Mouse (Mus musculus) kidney, embryonic 15.5 days (tissue): ENCODE measurements around the gene Mnt. TPM values are rescaled to one million over a fixed set of nuclear protein-coding genes. Genes with fewer than 3 reads are reported as not detected.

Experiments used
- ATAC-seq: fragments of 200-750 bp; cut with Nextera tagmentation; replicated peaks from 2 replicates; pipeline ENCODE4 v1.8.0; 2017; ENCODE audit warnings: moderate TSS enrichment; ENCODE audit not compliant: low FRiP score
- H3K27ac ChIP-seq: fragments of 300-500 bp; sonication (generic); 2 replicates; pipeline ENCODE4 v1.5.1; 2015; ENCODE audit warnings: mild to moderate bottlenecking, inconsistent platforms
- H3K27me3 ChIP-seq: fragments of 300-500 bp; sonication (generic); 2 replicates; pipeline ENCODE4 v1.6.1; 2015; ENCODE audit warnings: inconsistent platforms
- H3K36me3 ChIP-seq: fragments of 300-500 bp; sonication (generic); 2 replicates; pipeline ENCODE4 v1.6.1; 2015; ENCODE audit warnings: inconsistent platforms
- H3K4me1 ChIP-seq: fragments of 300-500 bp; sonication (generic); 2 replicates; pipeline ENCODE4 v1.6.1; 2015; ENCODE audit warnings: inconsistent platforms
- H3K4me2 ChIP-seq: fragments of 300-500 bp; sonication (generic); 2 replicates; pipeline ENCODE4 v1.6.1; 2015; ENCODE audit warnings: moderate library complexity, mild to moderate bottlenecking, inconsistent platforms
- H3K4me3 ChIP-seq: fragments of 300-500 bp; sonication (generic); replicated peaks from 2 replicates; pipeline ENCODE4 v1.5.1; 2015; ENCODE audit warnings: mild to moderate bottlenecking, inconsistent platforms
- H3K9ac ChIP-seq: fragments of 300-500 bp; sonication (generic); 2 replicates; pipeline ENCODE4 v1.6.1; 2015; ENCODE audit warnings: mild to moderate bottlenecking, inconsistent platforms
- H3K9me3 ChIP-seq: fragments of 300-500 bp; sonication (generic); replicated peaks from 2 replicates; pipeline ENCODE4 v1.6.1; 2016; ENCODE audit warnings: inconsistent platforms
- whole genome bisulfite sequencing: fragments of 180-500 bp; shearing (Covaris S2); methylation state at CpG from one replicate; pipeline ENCODE4 v1.1.7; 2015; ENCODE audit warnings: mixed read lengths; 5-methylcytosine and 5-hydroxymethylcytosine counted together
- polyA plus RNA-seq: library from polyadenylated mRNA; unstranded; fragments of >200 nt; fragmentation: Nextera tagmentation; extraction: Ambion mirVana; gene quantifications from 2 replicates; pipeline ENCODE4 v1.2.1, GENCODE M21; 2015

Mnt gene
- polyA plus RNA-seq, 1 experiment from 2014 or later, result 5.7 TPM

DNA sequence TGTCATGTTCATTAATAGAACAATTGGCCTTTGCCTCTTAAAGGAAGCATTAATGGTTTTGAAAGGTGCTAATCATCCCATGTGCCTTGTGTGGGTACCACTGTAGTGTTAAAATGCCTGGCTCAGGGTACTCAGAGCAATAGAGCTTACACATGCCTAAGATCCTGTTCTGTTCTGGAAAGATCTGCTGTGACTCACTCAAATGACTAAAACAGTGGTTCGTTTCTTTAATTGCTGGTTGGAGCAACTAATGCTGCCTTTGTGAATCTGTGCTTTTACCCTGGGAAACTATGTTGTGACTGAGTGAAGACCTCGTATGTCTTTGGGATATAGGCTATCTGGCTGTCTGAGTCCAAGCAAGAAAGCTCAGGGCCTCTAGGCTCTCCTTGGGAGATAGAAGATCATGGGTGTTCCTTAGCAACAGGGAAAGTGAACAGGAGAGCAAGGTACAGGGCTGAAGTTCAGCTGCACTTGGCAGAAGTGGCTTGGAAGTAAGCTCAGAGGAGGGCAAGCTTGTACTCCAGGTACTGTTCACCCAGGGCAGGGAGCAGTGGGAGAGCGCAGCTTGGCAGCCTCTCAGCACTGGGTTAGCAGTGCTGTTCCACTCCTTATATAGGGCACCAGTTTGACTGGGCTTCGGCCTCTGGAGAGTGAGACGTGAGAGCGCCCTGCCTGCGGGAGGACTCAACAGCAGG is 7.8 kb upstream of the Mnt start:
- H3K27me3 ChIP-seq, result no peaks in the 10 kb centered on the region
- no peak overlapping the region for H3K4me3 ChIP-seq
- 85% methylated on average over 7 of the region's 7 CpGs for WGBS
- peaks cover 37% of the 10 kb centered on the region for H3K36me3 ChIP-seq
- no peak overlapping the region for H3K27ac ChIP-seq
- H3K4me2 ChIP-seq, result no peak overlapping the region
- no peaks in the 10 kb centered on the region for H3K9me3 ChIP-seq
- H3K4me1 ChIP-seq, result peaks cover 16% of the 10 kb centered on the region
- peak; percentile 40; the same call in 1 of the 2 replicates for ATAC-seq
- H3K9ac ChIP-seq, result no peak overlapping the region

DNA sequence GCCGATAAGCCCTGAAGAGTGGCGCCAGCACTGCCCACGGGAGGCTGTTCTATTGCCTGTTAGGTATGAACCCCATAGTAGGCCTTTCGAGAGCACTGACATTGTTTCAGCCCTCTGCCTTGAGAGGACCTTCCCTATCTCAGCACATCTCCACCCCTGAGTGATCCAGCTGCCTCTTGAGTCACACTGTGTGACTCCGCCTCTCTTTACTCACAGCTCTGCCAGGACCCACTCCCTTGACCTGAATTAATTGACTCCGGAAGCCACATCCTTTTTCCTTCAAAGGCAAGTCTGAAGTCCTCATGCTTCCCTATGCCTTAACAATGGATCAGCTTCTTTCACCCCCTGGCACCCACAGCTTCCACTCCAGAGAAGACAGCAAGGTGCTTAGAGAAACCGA is 4.6 kb upstream of the Mnt start:
- peak overlapping the region; percentile 12; the same call in 1 of the 2 replicates for H3K4me2 ChIP-seq
- no peak overlapping the region for H3K4me3 ChIP-seq
- H3K36me3 ChIP-seq, result peaks cover 10% of the 10 kb centered on the region
- peak overlapping the region; percentile 64 for H3K27ac ChIP-seq
- ATAC-seq, result no peak
- peaks cover 37% of the 10 kb centered on the region for H3K4me1 ChIP-seq
- no peak overlapping the region for H3K9ac ChIP-seq
- no peaks in the 10 kb centered on the region for H3K27me3 ChIP-seq
- 60% methylated on average over 7 of the region's 7 CpGs for WGBS
- no peaks in the 10 kb centered on the region for H3K9me3 ChIP-seq

DNA sequence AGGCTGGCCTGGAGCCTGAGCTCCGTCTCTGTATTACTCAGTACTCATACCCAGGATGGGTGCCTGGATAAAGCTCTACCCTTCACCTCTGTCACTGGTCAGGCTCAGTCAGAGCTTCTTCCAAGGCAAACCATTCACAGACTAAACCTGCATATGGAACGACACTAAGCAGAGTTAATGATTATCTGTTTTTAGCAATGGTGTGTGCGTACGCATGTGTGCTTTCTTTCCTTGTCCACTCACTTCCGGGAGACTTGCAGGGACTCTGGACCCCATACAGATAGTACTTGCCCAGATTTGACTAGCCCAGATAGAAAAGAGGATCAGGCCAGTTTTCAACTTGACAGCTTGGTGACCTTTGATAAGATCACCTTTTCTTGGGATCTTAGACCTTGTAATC is 4.0 kb upstream of the Mnt start:
- peak overlapping the region; percentile 12; the same call in 1 of the 2 replicates for H3K4me2 ChIP-seq
- no peak for ATAC-seq
- H3K4me3 ChIP-seq, result no peak overlapping the region
- peaks cover 10% of the 10 kb centered on the region for H3K36me3 ChIP-seq
- no peaks in the 10 kb centered on the region for H3K9me3 ChIP-seq
- H3K4me1 ChIP-seq, result peaks cover 37% of the 10 kb centered on the region
- 67% methylated on average over 5 of the region's 5 CpGs for WGBS
- peak overlapping the region; percentile 64 for H3K27ac ChIP-seq
- no peaks in the 10 kb centered on the region for H3K27me3 ChIP-seq
- H3K9ac ChIP-seq, result no peak overlapping the region

DNA sequence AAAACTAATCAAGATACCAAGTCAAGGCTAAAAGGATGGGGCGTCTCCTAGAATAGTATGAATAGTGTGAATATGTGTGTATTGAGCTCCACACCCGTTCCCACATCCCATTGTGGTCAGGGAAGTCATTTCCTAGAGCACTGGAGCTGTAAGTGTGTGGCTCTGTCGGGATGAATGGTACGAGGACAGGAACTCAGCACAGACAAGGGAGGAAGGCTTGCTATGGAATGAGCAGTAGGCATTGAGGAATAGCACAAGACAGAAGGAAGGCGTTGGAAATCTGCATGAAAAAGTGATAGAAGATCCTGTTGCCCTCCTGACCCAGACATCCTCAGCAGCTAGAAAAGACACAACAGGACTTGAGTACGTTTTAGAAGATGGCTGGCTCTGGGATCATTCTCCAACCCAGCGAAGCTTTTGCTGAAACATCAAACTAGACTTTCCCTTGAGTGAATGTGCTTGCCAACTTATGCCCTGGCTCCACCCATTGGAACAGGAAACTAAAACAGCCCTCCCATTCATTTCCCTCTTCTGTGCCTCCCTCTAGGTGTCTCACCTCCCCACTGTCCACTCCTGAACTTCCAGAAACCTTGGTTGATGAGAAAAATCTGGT is 2.8 kb upstream of the Mnt start:
- no peak overlapping the region for H3K9ac ChIP-seq
- no peak for ATAC-seq
- 77% methylated on average over 7 of the region's 7 CpGs for WGBS
- peaks cover 43% of the 10 kb centered on the region for H3K4me1 ChIP-seq
- H3K9me3 ChIP-seq, result no peaks in the 10 kb centered on the region
- H3K27me3 ChIP-seq, result no peaks in the 10 kb centered on the region
- H3K4me2 ChIP-seq, result no peak overlapping the region
- H3K4me3 ChIP-seq, result no peak overlapping the region
- H3K27ac ChIP-seq, result no peak overlapping the region
- H3K36me3 ChIP-seq, result peaks cover 8% of the 10 kb centered on the region

DNA sequence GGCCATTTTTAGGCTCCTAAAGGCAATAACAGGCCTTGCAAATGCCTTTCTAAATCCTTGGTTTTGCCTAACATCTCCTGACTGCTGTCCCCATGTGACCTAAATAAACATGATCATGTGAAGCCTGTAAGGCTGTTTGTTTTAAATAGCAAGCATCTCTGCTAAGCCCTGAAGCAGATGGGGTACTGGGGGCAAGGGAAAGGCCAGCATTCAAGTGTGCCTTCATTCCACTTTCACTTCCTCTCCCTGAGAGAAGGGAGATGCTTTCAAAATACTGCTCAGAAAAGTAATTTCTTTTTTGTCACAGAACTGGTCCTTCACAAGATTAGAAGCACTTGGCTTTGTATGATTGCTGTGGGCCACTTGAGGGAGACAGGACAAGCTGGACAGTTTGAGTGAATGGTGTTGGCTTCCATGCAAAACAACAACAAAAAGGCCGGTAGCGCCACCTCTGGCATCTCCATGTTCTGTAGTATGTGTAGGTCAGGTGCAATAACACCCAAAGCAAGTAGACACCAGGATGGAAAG is 2.3 kb upstream of the Mnt start:
- no peak overlapping the region for H3K27ac ChIP-seq
- no peak overlapping the region for H3K4me2 ChIP-seq
- WGBS, result 34% methylated on average over 2 of the region's 2 CpGs

DNA sequence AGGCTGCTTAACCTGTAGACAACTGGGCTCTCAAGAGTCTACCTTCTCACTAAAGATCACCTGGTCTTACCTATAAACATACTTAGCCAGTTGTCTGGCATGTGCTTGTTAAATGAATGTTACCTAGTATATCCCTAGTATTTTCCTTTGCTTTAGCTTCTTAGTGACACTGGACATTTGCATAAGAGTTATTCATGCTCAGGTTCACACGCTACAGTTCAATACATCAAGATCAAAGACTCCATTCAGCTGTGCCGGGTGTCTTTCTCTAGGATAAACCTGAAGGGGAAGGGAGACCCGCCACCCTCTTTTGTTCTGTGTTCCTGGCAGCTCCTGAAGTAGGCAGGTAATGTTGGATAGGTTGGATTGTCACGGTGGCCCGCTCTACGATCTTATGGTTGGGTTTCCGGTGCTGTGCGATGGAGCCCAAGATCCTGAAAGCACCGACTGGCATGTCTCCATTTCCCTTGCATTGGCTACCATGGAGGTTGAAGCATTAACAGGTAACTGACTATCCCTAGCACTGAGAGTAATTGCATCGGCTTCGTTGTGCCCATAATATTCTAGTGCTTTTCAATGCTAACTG is 1.7 kb upstream of the Mnt start:
- H3K9ac ChIP-seq, result peak overlapping the region; percentile 43; the same call in 1 of the 2 replicates

More for the DNA sequence above, 2.3 kb upstream of the Mnt start:
- H3K9ac ChIP-seq, result no peak overlapping the region
- H3K9me3 ChIP-seq, result no peaks in the 10 kb centered on the region
- no peaks in the 10 kb centered on the region for H3K27me3 ChIP-seq
- no peak for ATAC-seq
- peaks cover 3% of the 10 kb centered on the region; the same call in 1 of the 2 replicates for H3K36me3 ChIP-seq
- H3K4me3 ChIP-seq, result no peak overlapping the region
- H3K4me1 ChIP-seq, result peaks cover 48% of the 10 kb centered on the region

DNA sequence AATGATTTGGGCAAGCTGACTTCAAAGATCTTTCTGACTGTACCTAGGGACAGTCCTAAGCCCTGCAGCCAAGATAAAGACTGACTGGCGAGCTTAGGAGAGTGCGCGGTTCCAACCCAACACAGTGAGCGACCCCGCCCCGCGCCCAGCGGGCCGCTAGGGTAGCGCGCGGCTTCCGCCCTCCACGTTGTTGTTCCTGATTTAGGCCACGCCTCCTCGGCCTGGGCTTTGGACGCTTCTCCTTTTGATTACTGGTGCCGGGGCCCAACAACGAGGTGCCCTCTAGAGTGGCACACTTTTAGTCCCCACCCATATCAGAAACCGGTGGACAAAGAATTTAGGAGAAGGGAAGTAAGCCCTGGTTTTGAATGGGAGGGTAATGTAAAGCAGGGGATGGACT is 908 bp upstream of the Mnt start:
- H3K4me2 ChIP-seq, result peak overlapping the region; percentile 92
- H3K4me3 ChIP-seq, result peak overlapping the region; percentile 90
- under 1% methylated on average over 20 of the region's 20 CpGs for WGBS
- H3K27me3 ChIP-seq, result no peaks in the 10 kb centered on the region
- peak; percentile 20 for ATAC-seq
- peaks cover 62% of the 10 kb centered on the region for H3K4me1 ChIP-seq
- H3K27ac ChIP-seq, result peak overlapping the region; percentile 97
- H3K9ac ChIP-seq, result peak overlapping the region; percentile 43
- H3K9me3 ChIP-seq, result no peaks in the 10 kb centered on the region
- no peaks in the 10 kb centered on the region; the same call in 1 of the 2 replicates for H3K36me3 ChIP-seq

More for the DNA sequence above, 1.7 kb upstream of the Mnt start:
- no peaks in the 10 kb centered on the region for H3K9me3 ChIP-seq
- 11% methylated on average over 11 of the region's 11 CpGs for WGBS
- H3K4me2 ChIP-seq, result peak overlapping the region; percentile 92
- no peak for ATAC-seq
- peak overlapping the region; percentile 97 for H3K27ac ChIP-seq
- peaks cover 54% of the 10 kb centered on the region for H3K4me1 ChIP-seq
- H3K36me3 ChIP-seq, result no peaks in the 10 kb centered on the region; the same call in 1 of the 2 replicates
- no peaks in the 10 kb centered on the region for H3K27me3 ChIP-seq
- peak overlapping the region; percentile 90 for H3K4me3 ChIP-seq

DNA sequence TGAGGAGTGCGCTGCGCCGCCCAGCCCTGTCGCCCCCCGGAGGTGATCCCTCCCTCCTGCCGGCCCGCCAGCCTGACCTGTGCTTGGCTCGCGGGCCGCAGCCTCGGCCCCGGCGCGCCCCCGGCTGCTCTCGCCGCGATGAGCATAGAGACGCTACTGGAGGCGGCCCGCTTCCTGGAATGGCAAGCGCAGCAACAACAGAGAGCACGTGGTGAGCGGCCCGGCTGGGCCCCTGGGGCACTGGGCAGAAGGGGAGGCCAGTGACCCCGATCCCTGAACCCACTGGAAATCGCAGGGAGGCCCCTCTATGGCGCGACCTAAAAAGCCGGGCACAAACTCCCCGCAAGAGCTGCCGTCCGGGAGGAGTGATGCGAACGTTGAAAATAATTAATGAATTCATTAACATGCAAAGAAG is 478 bp downstream of the Mnt start:
- Histone ChIP-seq H3K4me3 (peak overlapping the region; percentile 90), H3K27me3 (no peaks in the 10 kb centered on the region), H3K4me2 (peak overlapping the region; percentile 92), H3K36me3 (no peaks in the 10 kb centered on the region), H3K27ac (peak overlapping the region; percentile 97), H3K9me3 (no peaks in the 10 kb centered on the region), H3K9ac (peak overlapping the region; percentile 86), H3K4me1 (peaks cover 70% of the 10 kb centered on the region)
- no peak for ATAC-seq
- WGBS, result under 1% methylated on average over 35 of the region's 35 CpGs

DNA sequence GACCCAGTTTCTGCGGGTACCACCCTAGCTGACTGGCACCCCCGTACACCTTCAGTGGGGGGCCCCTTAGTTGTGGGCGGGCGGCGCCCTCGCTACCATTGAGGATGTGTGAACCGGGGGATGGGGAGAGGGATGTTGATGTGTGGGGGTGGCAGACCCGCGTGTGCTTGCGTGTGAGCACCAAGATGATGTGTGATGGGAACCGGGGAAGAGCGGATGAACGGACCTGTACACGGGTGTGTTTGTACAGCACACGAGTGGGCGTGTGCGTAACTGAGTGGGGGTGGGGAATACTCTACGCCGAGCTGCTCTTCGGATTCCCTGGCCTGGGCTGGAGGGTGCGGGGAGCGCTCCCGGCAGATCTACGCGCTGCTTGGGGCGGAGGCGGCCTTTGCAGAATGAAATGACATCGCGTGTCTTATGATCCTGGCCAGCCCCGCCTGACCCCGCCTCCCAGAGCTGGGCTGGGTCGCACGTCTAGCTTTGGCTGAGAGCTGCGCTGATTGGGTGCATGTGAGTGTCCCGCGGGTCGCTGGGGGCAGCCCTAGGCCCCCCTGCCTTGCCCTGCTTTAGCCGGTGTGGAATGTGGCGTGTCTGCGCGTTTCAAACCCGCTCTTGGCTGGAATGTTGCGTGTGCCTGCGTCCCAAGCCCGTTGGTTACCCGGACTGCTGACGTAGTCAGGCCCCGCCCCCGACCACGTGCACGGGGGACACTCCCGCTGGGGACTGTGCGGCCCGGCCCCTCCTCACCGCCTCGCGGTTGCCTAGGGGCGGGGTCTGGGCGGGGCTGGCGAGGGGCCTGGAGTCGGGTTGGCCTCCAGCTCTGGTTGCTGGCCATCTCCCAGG is 1.1 kb downstream of the Mnt start:
- WGBS, result under 1% methylated on average over 60 of the region's 61 CpGs
- Histone ChIP-seq H3K4me3 (peak overlapping the region; percentile 90), H3K27ac (peak overlapping the region; percentile 97), H3K36me3 (no peaks in the 10 kb centered on the region), H3K27me3 (no peaks in the 10 kb centered on the region), H3K9me3 (no peaks in the 10 kb centered on the region), H3K9ac (peak overlapping the region; percentile 86), H3K4me2 (peak overlapping the region; percentile 92), H3K4me1 (peaks cover 71% of the 10 kb centered on the region)
- ATAC-seq, result peak; percentile 85

DNA sequence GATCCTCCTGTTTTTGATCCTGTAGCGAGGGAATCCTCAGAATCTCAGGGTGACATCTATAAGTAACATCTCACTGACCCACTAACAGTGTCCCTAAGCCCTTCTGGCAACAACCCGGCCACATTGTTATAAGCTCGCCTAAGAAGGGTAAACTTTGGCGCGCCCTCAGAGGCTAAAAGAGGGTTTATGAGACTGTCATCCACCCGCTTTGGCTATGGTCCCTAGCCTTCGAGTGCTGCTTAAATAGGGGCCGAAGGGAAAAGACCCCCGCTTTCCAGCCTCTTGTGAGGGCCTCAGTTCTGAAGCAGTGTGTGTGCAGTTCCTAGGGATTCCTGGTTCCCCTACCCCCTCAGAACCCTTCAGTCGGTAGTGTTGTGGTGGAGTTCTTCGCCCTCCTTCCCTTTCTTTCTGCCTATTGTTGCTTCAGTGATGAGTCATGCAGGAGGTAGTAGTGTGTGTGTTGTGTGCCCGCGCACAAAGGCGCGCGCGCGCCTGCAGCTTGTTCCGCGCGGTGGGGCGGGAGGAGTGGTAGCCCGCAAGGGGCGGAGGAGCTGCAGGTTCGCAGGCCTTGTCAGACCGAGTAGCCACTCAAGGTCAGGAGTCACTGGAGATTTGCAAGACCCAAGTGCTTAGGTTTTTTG is 1.9 kb downstream of the Mnt start:
- H3K27me3 ChIP-seq, result no peaks in the 10 kb centered on the region
- no peaks in the 10 kb centered on the region for H3K9me3 ChIP-seq
- ATAC-seq, result no peak
- no peaks in the 10 kb centered on the region for H3K36me3 ChIP-seq
- peak overlapping the region; percentile 90 for H3K4me3 ChIP-seq
- peak overlapping the region; percentile 86 for H3K9ac ChIP-seq
- peaks cover 74% of the 10 kb centered on the region for H3K4me1 ChIP-seq
- H3K4me2 ChIP-seq, result peak overlapping the region; percentile 92
- peak overlapping the region; percentile 97 for H3K27ac ChIP-seq
- 2% methylated on average over 26 of the region's 26 CpGs for WGBS
